Mouse (Mus musculus): Measurements from ENCODE around the gene Ccdc88b. TPM values are rescaled to one million over a fixed set of nuclear protein-coding genes. Genes with fewer than 3 reads are reported as not detected.

Gene Ccdc88b
- 68.9 TPM for polyA plus RNA-seq (2017; shearing (Covaris generic))

GRCm38 (mm10) chr19:6858031-6858430 is at the start of gene Ccdc88b:
TSS of gene Ccdc88b (minus strand) at chr19:6858211.

GRCm38 (mm10) chr19:6840475-6841291 is 17.3 kb downstream of the Ccdc88b start, which contains the start of gene Rps6ka4:
TSS of gene Rps6ka4 (minus strand) at chr19:6840636.

Other genes with a start within 250 kb of the Ccdc88b start
- gene Rps6ka4, start 17.6 kb downstream of the Ccdc88b start, polyA plus RNA-seq (2017; shearing (Covaris generic)) = 53.0 TPM
- 181 TPM for gene Trmt112, start 51.5 kb upstream of the Ccdc88b start, polyA plus RNA-seq (2017; shearing (Covaris generic))
- gene Prdx5, start 51.9 kb upstream of the Ccdc88b start, polyA plus RNA-seq (2017; shearing (Covaris generic)) = 258 TPM
- gene Esrra, start 63.6 kb upstream of the Ccdc88b start, polyA plus RNA-seq (2017; shearing (Covaris generic)) = 9.0 TPM
- gene Catsperz, start 67.2 kb upstream of the Ccdc88b start, polyA plus RNA-seq (2017; shearing (Covaris generic)) = not detected
- gene Kcnk4, start 76.3 kb upstream of the Ccdc88b start, polyA plus RNA-seq (2017; shearing (Covaris generic)) = not detected
- gene Bad, start 83.7 kb upstream of the Ccdc88b start, polyA plus RNA-seq (2017; shearing (Covaris generic)) = 42.3 TPM
- 18.2 TPM for gene Gpr137, start 84.3 kb upstream of the Ccdc88b start, polyA plus RNA-seq (2017; shearing (Covaris generic))
- gene Ppp1r14b, start 116.8 kb upstream of the Ccdc88b start, polyA plus RNA-seq (2017; shearing (Covaris generic)) = 32.1 TPM
- 15.8 TPM for gene Plcb3, start 118.3 kb upstream of the Ccdc88b start, polyA plus RNA-seq (2017; shearing (Covaris generic))
- gene Fkbp2, start 122.3 kb upstream of the Ccdc88b start, polyA plus RNA-seq (2017; shearing (Covaris generic)) = 57.9 TPM
- 2.1 TPM for gene Vegfb, start 129.4 kb upstream of the Ccdc88b start, polyA plus RNA-seq (2017; shearing (Covaris generic))
- 54.6 TPM for gene Dnajc4, start 134.4 kb upstream of the Ccdc88b start, polyA plus RNA-seq (2017; shearing (Covaris generic))
- gene Nudt22, start 137.9 kb upstream of the Ccdc88b start, polyA plus RNA-seq (2017; shearing (Covaris generic)) = 39.3 TPM
- 8.9 TPM for gene Trpt1, start 137.9 kb upstream of the Ccdc88b start, polyA plus RNA-seq (2017; shearing (Covaris generic))
- gene Fermt3, start 161.3 kb upstream of the Ccdc88b start, polyA plus RNA-seq (2017; shearing (Covaris generic)) = 472 TPM
- gene Stip1, start 181.8 kb upstream of the Ccdc88b start, polyA plus RNA-seq (2017; shearing (Covaris generic)) = 205 TPM
- gene Macrod1, start 198.6 kb upstream of the Ccdc88b start, polyA plus RNA-seq (2017; shearing (Covaris generic)) = 3.3 TPM
- not detected for gene Flrt1, start 247.5 kb upstream of the Ccdc88b start, polyA plus RNA-seq (2017; shearing (Covaris generic))

All from inflammation-experienced regulatory T-cells, adult 16 weeks (primary cell).